Mouse (Mus musculus) telencephalon, adult 2 months (tissue): ENCODE data around the gene Itgax.
"Not testable (repeated sequence)": the region's sequence is repeated elsewhere in the genome, so short reads cannot be mapped to it uniquely, and the experiment has no call there.

Experiments used
- DNase-seq: peaks from one replicate; pipeline ENCODE4 v3.0.0-alpha.2; 2011; ENCODE audit warnings: low read depth, low spot score

Gene Itgax

DNA sequence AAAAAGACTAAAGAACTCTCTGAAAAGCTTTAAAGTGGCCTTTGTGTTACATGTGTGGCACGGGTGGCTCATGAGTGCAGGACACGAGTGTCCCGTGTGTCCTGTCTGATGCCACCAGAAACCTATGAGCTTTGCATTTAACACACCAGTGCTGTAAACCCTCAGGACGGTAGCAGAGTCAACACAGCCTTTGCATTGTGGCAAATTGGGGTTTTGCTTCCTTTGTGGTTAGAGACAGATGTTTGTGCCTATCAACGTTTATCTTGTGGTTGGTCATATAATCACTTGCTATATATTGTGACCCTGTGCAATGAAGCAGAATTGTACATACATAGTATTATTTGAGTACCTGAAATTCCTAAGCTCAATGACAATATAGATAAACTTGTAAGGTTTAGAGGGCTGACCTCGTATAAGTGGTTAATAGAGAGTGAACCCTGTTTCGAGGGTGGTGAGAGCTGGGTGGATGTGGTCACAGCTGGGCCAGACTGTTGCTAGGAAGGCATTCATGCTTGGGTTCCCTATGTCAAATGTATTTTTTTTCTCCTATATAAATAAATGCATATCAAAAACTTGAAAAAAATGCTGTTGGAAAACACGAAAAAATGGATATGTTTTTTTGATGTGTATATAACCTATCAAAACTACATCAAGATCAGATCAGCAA lies 29.5 kb downstream of the Itgax start:
- DNase-seq, result not testable (repeated sequence)

- peak; percentile 15 for DNase-seq
Measured at GRCm38 (mm10) chr7:128164001-128164400, 34.7 kb downstream of the Itgax start.

DNA sequence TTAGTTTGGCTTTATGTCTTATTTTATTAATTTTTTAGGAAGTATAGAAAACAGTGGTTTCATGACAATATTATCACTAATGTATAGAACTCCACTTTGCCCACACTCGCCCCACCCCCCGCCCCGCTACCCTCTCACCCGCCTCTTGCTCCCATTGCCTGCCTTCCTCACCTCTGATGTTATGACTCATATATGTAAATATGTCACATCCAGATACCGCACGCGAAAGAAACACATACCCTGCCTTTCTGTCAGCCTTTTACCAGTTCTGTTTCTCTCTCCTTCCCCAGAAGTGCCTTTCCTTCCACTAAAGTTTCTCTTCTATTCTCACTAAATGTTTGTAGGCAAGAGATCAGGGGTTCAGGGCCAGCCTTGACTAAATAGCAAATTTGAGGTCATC lies 37.0 kb downstream of the Itgax start:
- no peak for DNase-seq

GRCm38 (mm10) chr7:128169996-128170395 lies 40.6 kb downstream of the Itgax start:
- DNase-seq, result no peak

- peak; percentile 89 for DNase-seq
Measured at GRCm38 (mm10) chr7:128178385-128178784, 49.0 kb downstream of the Itgax start.

GRCm38 (mm10) chr7:128180126-128180525 lies 50.8 kb downstream of the Itgax start:
- no peak for DNase-seq

DNA sequence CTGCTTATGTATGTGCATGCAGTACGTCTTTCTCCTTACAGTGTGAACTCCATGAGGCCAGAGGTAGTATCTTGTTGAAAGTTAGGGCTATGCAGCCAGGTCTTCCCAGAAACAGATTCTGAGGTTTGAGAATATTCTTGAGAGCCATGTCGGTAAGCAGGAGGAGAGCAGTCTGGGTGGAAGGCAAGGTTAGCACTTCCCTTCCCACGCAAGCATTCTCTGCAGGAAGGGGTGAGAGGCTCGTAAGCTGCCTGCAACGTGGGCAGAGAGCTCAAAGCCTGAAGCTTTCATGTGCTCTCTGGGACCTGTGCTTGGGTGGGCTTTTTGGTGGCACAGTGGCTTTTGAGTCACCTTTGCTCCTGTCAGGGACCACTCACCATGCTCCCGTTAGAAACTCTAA lies 51.2 kb downstream of the Itgax start:
- DNase-seq, result peak; percentile 10

GRCm38 (mm10) chr7:128181691-128182090 lies 52.3 kb downstream of the Itgax start:
- DNase-seq, result no peak
